Mouse (Mus musculus) heart, postnatal 4 days (tissue): ENCODE data around the gene Tktl2. TPM values are rescaled to one million over a fixed set of nuclear protein-coding genes. Genes with fewer than 3 reads are reported as not detected.

Experiments used
- DNase-seq: peaks from one replicate; pipeline ENCODE4 v3.0.0; 2021
- total RNA-seq, 2 experiments: library from RNA; stranded (reverse); gene quantifications; 2 replicates each; pipeline ENCODE4 v1.2.3; 2021

The Tktl2 gene
- under 1 TPM in 1 of 2 experiments, not detected in 1; 0.14 TPM for total RNA-seq

DNA sequence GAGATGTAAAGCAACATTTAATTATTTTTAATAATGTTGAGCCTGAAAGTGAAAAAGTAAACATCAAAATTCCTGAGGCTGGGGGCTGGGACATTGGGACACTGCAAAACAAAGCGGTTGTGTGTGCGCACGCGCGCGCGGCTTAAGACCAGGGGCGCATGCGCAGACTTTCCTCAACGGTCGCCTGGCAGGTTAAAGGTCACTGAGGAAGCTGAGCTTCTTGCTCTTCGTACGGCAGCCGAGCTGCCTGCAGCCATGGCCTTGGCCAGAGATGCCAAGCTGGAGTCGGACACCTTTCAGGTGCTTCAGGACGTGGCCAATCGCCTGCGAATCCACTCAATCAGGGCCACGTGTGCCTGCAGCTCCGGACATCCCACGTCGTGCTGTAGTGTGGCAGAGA lies at the start of gene Tktl2:
Gene Tktl2 (plus strand): TSS at position 220 of the 400 bp plus-strand sequence.
- no peak for DNase-seq

DNA sequence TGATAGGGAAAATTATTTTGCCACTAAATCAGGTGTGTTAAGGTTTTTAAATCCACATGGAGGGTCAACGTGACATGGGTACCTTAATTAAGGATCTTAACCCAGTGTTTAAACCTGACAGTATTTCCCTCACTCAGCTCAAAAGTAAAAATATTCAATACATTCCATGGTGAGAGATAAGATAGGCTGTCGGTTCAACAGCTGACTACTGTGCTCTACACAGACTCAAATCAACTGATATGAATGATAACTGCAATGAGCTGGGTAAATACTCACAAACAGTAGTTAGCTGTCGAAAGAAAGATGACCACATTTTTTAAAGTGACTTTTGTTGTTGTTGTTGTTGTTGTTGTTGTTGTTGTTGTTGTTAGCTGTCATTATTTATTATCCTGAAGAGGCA lies 41.7 kb upstream of the Tktl2 start:
- no peak for DNase-seq

DNA sequence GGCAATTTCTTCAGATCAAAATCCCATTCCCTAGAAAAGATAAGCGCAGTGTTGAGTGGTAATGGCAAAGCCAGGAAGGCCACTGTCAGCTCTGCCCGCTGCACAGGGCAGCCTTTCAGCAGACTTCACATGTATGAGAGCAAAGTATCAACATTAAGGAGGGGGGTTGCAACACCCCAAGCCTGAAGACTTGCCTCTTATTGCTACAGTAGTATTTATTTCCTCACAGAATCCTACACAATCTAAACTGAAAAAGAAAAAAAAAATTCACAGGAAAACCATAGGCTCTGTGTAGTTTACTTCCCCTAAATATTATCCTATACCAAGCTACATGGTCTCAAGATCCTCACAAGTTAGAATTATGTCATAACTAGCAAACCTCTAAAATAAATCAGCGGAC lies 34.7 kb upstream of the Tktl2 start:
- DNase-seq, result no peak

DNA sequence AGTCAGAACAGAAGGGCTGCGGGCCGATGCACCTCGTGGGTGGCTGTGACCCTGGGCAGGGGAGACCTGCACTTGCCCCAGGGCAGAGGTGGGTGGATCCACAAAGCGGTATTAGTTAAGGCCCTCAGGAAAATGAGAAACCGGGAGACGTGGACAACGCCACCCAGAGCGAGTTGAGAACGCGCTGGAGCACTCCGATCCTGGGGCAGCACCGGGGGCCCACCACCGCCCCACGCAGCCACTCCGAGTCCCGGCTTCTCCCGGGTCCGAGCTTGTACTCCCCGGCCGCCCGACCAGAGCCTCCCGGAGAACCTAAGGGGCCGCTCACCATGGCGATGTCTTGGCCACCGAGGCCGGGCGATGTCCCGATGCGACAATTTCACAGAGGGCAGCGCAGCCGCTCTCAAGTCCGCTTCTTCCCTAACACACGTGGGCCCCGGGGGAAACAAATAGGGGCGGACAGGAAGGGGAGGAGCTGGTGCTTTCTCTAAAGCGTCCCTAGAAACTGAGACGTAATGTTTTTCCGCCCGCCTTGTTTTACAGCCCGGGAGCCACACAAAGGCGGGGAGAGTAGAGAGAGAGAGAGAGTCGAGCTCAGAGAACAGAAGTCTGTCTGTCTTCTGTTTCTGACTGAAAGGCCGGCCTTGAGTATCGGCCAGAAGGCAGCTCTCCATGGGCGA lies 25.3 kb upstream of the Tktl2 start, which contains the start of gene Tma16:
Gene Tma16 (minus strand): TSS at position 447 of the 680 bp plus-strand sequence.
- DNase-seq, result peak; percentile 87

DNA sequence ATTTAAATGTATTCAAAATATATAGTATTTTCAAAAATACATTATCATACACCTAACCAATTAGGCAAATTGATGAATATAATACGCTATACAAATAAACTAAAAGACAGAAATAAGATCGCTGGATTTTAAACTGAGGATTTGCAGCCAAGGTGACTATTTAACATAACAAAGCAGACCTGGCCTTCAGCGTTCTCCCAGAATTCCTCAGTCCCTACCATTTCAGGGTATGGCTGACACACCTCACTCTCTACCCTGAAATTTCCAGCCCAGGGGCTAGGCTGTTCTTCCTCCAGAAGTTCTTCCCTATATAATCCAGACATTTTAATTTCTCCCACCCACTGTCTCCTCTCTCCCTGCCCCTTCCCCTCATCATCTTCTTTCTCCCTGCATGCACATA lies 23.0 kb upstream of the Tktl2 start:
- DNase-seq, result no peak

DNA sequence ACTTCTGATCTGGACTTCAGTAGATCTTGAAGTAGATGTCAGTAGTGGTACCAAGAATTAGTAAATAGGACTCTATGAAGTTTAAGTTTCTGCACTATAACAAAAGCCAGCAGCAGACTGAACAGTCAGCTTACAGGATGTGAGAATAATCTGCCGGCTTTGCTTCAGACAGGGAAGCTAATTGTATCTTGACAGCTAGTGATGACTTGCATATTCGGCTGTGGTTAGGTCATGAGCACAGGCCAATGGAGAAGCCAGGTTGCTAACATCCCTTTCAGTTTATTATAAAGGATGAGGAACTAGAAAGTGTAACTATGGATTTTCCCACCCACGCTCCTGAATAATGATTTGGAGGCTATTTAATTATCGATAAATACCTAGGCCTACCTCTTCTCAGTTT lies 20.9 kb upstream of the Tktl2 start:
- no peak for DNase-seq

DNA sequence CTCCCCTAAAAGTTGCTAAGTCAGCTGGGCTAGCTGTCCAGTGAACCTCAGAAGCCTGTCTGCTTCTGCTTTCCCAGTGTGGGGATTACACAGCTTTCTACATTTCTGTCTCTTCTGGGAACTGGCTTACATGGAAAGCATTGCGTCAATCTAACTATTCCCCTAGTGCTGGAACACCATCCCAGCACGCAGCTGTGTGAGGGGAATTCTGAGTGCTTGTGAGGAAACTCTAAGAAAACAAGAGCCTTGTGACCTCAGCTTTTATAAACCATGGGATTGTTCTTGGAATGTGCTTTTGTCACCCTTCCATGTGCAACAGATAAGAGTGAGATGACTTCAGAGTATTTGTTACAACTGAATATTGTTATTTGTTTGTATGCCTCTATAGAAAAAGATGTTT lies 17.1 kb upstream of the Tktl2 start:
- DNase-seq, result no peak

DNA sequence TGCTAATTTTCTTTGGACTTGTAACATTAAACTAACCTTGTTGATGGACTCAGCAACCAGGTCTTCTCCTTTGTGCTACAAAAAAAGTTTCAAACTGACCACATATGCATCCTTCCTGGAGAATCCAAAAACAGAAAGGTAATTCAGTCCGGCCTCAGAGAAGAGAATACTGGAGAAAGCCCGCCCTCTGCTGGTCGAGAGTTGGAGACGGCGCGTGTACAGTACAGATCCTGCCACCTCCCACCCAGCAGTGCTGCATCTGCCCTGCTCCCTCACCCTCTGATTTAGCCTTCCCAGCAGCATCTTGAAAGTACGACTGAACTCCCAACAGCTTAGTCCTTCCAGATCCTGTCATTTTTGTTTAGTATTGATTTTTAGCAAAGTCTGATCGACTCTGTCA lies 15.8 kb upstream of the Tktl2 start:
- peak; percentile 81 for DNase-seq

DNA sequence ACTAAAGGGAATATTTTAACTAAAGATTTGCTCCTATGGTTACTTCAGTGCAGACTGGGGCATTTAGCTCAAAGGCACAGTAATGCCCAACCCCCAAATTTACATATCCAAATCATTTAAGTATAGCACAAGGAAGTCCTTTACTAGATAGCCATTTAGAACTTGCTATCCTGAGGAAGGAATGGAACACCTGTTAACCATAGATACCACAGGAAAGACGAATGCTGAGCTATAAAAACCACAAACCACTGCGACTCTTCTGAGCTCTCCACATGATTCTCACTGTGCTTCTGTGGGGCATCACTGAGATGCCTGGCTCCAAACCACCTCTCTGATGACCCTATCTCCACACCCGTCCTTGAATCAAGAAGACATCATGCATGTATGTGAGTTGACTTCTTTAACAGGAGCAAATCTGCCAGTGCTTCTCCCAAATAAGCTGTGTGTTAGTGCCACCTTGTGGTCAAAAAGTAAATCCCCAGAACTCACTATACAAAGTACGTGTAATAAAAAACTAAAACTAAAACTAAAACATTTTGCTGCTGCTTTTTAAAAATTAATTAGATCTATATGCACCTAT lies 14.5 kb upstream of the Tktl2 start:
- DNase-seq, result peak; percentile 23

DNA sequence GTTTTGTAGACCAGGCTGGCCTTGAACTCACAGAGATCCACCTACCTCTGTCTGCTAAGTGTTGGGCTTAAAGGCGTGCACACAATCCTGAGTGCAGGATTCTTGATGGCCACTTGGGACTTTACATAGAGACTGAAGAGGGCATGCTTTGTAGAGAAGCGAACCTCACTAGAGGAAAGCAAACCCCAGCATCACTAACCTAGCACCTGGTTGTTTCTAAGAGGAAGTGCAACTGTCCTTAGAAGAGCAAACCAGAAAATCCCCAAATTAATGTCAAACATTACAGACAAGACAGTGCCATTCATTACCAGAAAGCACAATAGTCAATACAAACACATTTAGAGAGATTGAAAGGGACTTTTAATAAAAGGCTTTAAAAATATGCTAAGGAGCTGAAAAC lies 8.2 kb upstream of the Tktl2 start:
- no peak for DNase-seq

DNA sequence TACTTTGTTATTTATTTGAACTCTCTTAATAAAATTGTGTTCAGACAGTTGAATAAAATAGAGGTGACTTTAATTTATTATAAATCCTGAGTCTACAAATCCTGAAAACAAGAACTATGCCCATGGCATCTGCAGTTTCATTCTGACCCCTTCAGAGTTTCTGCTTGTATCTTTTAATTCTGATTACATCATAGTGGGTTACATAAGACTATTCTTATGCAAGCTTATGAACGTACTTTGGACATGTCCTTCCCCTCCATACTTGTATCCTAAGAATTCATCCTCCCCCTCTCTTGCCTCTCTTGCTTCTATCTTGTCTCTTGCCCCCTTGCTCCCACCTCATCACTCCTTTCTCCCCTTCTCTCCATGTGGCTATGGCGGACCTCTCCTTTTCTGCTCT lies 7.6 kb downstream of the Tktl2 start:
- DNase-seq, result no peak

DNA sequence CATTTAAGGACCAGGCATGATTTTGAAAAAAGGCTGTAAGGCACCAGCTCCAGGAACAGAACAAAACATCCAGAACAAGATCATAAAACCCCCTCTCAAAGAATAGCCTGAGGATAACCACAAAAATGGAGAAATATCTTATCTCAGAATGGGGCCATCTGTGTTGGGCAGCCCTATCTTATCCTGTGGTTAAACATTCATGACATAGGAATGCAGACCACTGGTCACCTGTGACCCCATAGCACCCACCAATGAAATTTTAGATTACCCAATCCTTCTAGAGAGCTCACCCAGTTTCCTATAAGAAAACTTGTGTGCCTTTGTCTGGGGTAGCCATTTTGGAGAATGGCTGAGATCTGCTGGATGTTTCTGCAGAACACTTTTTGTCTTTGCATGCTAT lies 9.0 kb downstream of the Tktl2 start:
- no peak for DNase-seq

DNA sequence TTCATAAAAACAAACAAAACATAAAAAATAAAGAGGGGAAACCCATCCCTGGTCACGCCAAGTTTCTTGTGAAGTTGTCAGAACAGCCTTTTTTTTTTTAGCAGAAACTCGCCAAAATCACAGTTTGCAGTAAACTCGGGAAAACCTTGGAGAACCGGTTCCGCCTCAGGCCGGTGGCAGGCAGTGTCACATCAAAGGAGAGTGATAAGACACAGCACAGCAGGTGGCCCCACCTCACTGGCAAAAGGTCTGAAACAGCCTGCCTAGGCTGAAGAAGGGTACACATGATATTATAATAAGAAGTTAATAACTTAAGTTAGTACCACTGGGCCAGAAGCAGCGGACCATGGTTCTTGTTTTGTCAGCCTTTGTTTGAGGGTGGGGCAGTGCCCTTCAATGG lies 38.5 kb downstream of the Tktl2 start:
- DNase-seq, result no peak

Other genes starting within 250 kb of the Tktl2 start
- 1 to 10 TPM; 6.0 to 7.0 TPM for gene Tma16, start 25.2 kb upstream of the Tktl2 start, total RNA-seq
- not detected for gene Npy5r, start 176.4 kb downstream of the Tktl2 start, total RNA-seq
- 1 to 10 TPM; 1.3 to 1.6 TPM for gene Npy1r, start 185.4 kb downstream of the Tktl2 start, total RNA-seq